Mouse (Mus musculus) retina, adult 2 months (tissue): ENCODE results near the gene Sntg2.

Experiments
- DNase-seq: peaks from one replicate; pipeline ENCODE4 v3.0.0-alpha.2; 2012; ENCODE audit warnings: low read depth, low spot score

Sntg2 gene

GRCm38 (mm10) chr12:30372933-30373501 lies at the start of gene Sntg2:
TSS of gene Sntg2 (minus strand) at chr12:30373375.
- DNase-seq, result peak; percentile 83

DNA sequence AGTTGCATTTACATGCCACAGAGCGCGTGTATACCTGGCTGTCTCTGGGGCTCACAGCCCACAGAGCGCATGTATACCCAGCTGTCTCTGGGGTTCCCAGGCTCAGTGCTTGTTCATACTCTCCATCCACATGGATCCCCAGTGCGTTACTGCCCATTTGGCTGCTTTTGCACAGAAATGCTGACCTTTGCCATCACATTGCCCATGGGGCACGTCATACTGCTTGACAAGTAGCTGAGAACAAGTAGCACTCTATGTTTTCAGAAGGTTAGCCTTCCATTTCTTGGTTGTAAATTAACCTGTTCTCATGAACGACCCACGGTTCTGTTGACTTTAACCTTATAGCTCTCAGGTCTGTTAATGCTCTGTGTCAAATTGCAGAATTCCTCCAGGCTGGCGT lies 43.4 kb upstream of the Sntg2 start:
- no peak for DNase-seq

GRCm38 (mm10) chr12:30415981-30416380 lies 42.8 kb upstream of the Sntg2 start:
- DNase-seq, result no peak

DNA sequence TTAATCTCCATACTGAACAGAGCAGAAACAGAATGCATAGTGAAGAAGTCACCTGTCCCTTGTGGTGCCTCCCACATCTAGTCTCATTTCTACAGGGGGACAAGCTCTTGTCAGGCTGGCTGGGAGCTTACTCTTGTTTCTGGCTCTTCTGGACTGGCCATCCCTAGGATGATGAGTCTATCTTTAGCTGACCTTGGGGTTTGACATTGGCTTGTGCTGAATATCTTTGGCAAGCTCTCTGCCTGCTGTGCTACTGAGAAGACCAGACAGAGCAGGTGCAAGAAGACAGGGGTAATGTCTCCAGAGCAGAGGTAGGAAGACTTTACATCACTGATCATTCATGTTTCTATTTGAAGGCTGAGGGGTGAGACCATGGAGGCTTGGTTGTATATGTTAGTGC lies 29.5 kb upstream of the Sntg2 start:
- DNase-seq, result no peak

DNA sequence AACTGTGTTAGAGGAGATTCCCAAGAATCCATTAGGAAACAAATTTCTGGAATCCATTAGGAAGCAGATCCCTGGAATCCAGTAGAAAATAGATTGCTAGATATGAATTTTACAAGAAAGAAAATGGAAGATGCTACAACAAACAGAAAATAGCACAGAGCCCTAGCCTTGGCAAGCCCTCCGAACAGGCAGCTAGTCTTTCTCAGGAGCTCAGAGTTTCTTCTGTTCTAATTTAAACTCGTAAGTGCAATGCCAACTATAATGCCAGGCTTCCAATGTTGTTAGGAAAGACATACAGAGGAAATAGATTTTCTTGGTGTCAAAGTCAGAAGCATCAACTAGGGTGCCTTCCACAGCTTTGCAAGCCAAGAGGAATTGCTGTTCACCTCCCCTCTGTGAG lies 27.4 kb upstream of the Sntg2 start:
- no peak for DNase-seq

GRCm38 (mm10) chr12:30400114-30400513 lies 26.9 kb upstream of the Sntg2 start:
- DNase-seq, result no peak

GRCm38 (mm10) chr12:30372293-30372692 lies 882 bp downstream of the Sntg2 start:
- DNase-seq, result no peak

- DNase-seq, result peak; percentile 88
Measured at GRCm38 (mm10) chr12:30369786-30370185, 3.4 kb downstream of the Sntg2 start.

GRCm38 (mm10) chr12:30369141-30369540 lies 4.0 kb downstream of the Sntg2 start:
- DNase-seq, result no peak

- DNase-seq, result no peak
Measured at GRCm38 (mm10) chr12:30362306-30362705, 10.9 kb downstream of the Sntg2 start.

GRCm38 (mm10) chr12:30357666-30358065 lies 15.5 kb downstream of the Sntg2 start:
- DNase-seq, result no peak

GRCm38 (mm10) chr12:30352393-30352792 lies 20.8 kb downstream of the Sntg2 start:
- no peak for DNase-seq

DNA sequence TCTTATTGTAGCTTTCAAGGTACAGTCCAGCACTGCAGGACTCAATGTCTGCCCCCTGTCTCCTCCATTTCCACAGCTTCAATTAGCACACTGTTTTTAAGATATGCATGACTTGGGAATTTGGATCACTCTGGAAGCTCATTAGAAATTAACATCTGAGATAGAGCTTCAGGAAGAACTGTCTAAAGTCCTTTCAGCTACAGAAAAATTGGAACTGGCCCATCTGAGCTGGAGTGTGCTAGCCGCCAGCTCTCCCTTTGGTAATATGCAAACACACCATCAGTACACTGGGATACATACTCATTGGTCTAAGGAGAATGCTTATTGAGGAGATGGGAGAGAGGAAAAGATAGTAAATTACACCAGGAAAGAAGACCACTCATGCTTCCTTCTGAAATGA lies 25.1 kb downstream of the Sntg2 start:
- DNase-seq, result no peak

- no peak for DNase-seq
Measured at GRCm38 (mm10) chr12:30347284-30347683, 25.9 kb downstream of the Sntg2 start.

DNA sequence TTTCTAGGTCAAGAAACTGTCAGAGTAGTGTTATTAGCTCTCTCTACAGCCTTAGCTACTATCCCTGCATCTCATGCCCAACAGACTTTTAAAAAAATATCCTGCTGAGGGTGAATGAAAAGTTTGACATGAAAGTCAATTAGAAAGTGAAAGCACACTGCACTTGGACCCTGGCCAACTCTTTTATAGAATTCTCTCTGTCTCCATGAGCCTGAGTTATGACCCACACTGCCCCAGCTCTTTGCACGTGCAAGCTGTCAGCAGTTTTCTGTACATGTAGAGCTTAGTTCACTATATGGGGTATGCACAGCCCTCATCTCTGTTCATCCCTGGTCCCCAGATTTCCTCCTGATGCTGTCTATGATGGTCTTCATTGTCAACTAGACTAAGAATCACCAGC lies 28.4 kb downstream of the Sntg2 start:
- no peak for DNase-seq

- DNase-seq, result no peak
Measured at GRCm38 (mm10) chr12:30336301-30336700, 36.9 kb downstream of the Sntg2 start.

DNA sequence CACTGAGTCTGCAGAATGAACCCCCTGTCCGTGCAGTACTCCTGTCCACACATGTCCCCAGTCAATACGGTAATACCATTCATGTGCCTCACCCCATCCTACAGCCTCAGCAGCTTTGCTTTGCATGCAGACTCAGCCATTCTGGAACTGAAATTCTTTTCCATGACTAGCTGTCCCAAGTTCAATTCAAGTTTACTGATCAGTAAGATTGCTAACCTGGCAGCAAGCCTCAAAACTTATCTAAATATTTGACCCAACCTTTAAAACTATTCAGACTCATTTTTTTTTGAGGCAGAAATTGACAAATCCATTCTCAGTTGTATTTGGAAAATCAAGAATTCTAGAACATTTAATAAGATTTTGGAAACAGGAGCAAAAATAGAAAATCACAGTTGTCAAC lies 38.7 kb downstream of the Sntg2 start:
- DNase-seq, result no peak

- no peak for DNase-seq
Measured at GRCm38 (mm10) chr12:30317971-30318370, 55.2 kb downstream of the Sntg2 start.

DNA sequence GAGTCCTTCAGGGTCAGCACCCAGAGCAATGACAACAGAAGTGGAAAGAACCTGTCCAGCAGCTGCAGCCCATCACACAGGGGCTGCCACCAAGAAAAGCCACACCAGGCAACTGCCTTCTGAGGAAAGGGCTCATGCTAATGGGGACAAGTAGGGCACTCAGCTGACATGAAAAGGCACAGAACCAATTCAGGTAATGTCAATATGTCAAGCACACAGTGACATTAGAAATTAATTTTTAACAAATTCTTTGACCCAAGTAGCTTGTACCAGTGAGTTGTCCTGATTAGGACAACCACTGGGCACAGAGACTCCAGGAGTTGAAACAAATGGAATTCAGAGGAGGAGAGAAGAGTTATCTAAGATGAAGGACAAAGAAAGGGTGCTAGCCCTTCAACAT lies 60.2 kb downstream of the Sntg2 start:
- no peak for DNase-seq

- DNase-seq, result no peak
Measured at GRCm38 (mm10) chr12:30308197-30308939, 64.8 kb downstream of the Sntg2 start.

- no peak for DNase-seq
Measured at GRCm38 (mm10) chr12:30292724-30293560, 80.2 kb downstream of the Sntg2 start.

GRCm38 (mm10) chr12:30286888-30287573 lies 86.1 kb downstream of the Sntg2 start:
- no peak for DNase-seq
